Mouse (Mus musculus) small intestine, adult 2 months (tissue): Measurements from ENCODE around the gene Spout1. TPM values are rescaled to one million over a fixed set of nuclear protein-coding genes. Genes with fewer than 3 reads are reported as not detected.
"Not testable (repeated sequence)": the region's sequence is repeated elsewhere in the genome, so short reads cannot be mapped to it uniquely, and the experiment has no call there.

ENCODE experiments used
- H3K27ac ChIP-seq: fragments of 200-500 bp; 2 replicates; pipeline ENCODE4 v1.5.1; 2012; ENCODE audit warnings: low read depth, low read length, control low read depth, inconsistent platforms; ENCODE audit not compliant: insufficient read depth
- H3K27me3 ChIP-seq: fragments of 200-500 bp; 2 replicates; pipeline ENCODE4 v1.6.1; 2012; ENCODE audit warnings: mild to moderate bottlenecking, moderate library complexity, low read length, inconsistent platforms; ENCODE audit not compliant: control insufficient read depth, insufficient read depth
- H3K36me3 ChIP-seq: fragments of 200-500 bp; 2 replicates; pipeline ENCODE4 v1.6.1; 2012; ENCODE audit warnings: mild to moderate bottlenecking, low read length, control low read depth, inconsistent platforms; ENCODE audit not compliant: control insufficient read depth, insufficient read depth
- H3K4me1 ChIP-seq: fragments of 200-500 bp; 2 replicates; pipeline ENCODE4 v1.6.1; 2012; ENCODE audit warnings: low read length, inconsistent platforms, mixed read lengths; ENCODE audit not compliant: control insufficient read depth, insufficient read depth, insufficient read length
- H3K4me3 ChIP-seq: fragments of 200-500 bp; 2 replicates; pipeline ENCODE4 v1.5.1; 2012; ENCODE audit warnings: low read depth, mild to moderate bottlenecking, control low read depth, inconsistent platforms, low read length, moderate library complexity
- CTCF ChIP-seq: fragments of 200-500 bp; IDR thresholded peaks from 2 replicates; pipeline ENCODE4 v1.5.1; 2012; ENCODE audit warnings: low read depth, mild to moderate bottlenecking, control low read depth, inconsistent platforms, low read length, moderate library complexity, mixed read lengths; ENCODE audit not compliant: insufficient replicate concordance, insufficient read length; ENCODE audit errors: extremely low read depth
- POLR2A ChIP-seq: fragments of 200-500 bp; IDR thresholded peaks from 2 replicates; pipeline ENCODE4 v1.6.1; 2012; ENCODE audit warnings: low read depth, mild to moderate bottlenecking, control low read depth, inconsistent platforms, low read length, moderate library complexity
- WGBS: fragments of 180-500 bp; shearing (Covaris S2); methylation state at CpG from one replicate; pipeline ENCODE4 v1.1.7; 2018; 5-methylcytosine and 5-hydroxymethylcytosine counted together
- polyA plus RNA-seq: library from polyadenylated mRNA; depleted of rRNA; stranded (reverse); fragments of >200 nt; gene quantifications from 2 replicates; pipeline ENCODE4 v1.2.3, GENCODE M21; 2012

Gene Spout1
- polyA plus RNA-seq, 1 experiment: 16.8 TPM

GRCm38 (mm10) chr2:30166677-30167076 is 11.6 kb downstream of the Spout1 start:
- TF ChIP-seq POLR2A (no peak), CTCF (no peak)
- no peaks in the 10 kb centered on the region for H3K27me3 ChIP-seq
- WGBS: 65% methylated on average over 4 of the region's 4 CpGs
- no peaks in the 10 kb centered on the region for H3K4me1 ChIP-seq
- H3K36me3 ChIP-seq: no peaks in the 10 kb centered on the region
- H3K27ac ChIP-seq: no peak overlapping the region
- no peak overlapping the region for H3K4me3 ChIP-seq

GRCm38 (mm10) chr2:30164340-30164932 is 13.8 kb downstream of the Spout1 start:
- no peaks in the 10 kb centered on the region for H3K4me1 ChIP-seq
- no peak for TF ChIP-seq CTCF
- TF ChIP-seq POLR2A: no peak
- H3K36me3 ChIP-seq: no peaks in the 10 kb centered on the region
- H3K4me3 ChIP-seq: no peak overlapping the region
- WGBS: 44% methylated on average over 9 of the region's 9 CpGs
- H3K27me3 ChIP-seq: no peaks in the 10 kb centered on the region
- H3K27ac ChIP-seq: no peak overlapping the region

GRCm38 (mm10) chr2:30161809-30162208 is 16.4 kb downstream of the Spout1 start:
- H3K27me3 ChIP-seq: no peaks in the 10 kb centered on the region
- H3K27ac ChIP-seq: no peak overlapping the region
- no peaks in the 10 kb centered on the region for H3K36me3 ChIP-seq
- TF ChIP-seq POLR2A (no peak), CTCF (no peak)
- no peaks in the 10 kb centered on the region for H3K4me1 ChIP-seq
- H3K4me3 ChIP-seq: no peak overlapping the region

- whole genome bisulfite sequencing: 82% methylated on average over 7 of the region's 10 CpGs
- not testable (repeated sequence) for H3K27ac ChIP-seq, H3K27me3 ChIP-seq, H3K36me3 ChIP-seq, H3K4me3 ChIP-seq, H3K4me1 ChIP-seq
Observed at GRCm38 (mm10) chr2:30159871-30160270, 18.4 kb downstream of the Spout1 start.

GRCm38 (mm10) chr2:30152616-30153015 is 25.6 kb downstream of the Spout1 start:
- WGBS: 66% methylated on average over 8 of the region's 8 CpGs
- Histone ChIP-seq H3K27ac (no peak overlapping the region), H3K4me1 (no peaks in the 10 kb centered on the region), H3K4me3 (no peak overlapping the region), H3K27me3 (no peaks in the 10 kb centered on the region), H3K36me3 (peaks cover 32% of the 10 kb centered on the region)
- TF ChIP-seq POLR2A (no peak), CTCF (no peak)

GRCm38 (mm10) chr2:30151840-30152239 is 26.4 kb downstream of the Spout1 start:
- H3K27ac ChIP-seq: no peak overlapping the region
- no peaks in the 10 kb centered on the region for H3K27me3 ChIP-seq
- H3K4me1 ChIP-seq: no peaks in the 10 kb centered on the region
- H3K4me3 ChIP-seq: no peak overlapping the region
- no peak for TF ChIP-seq CTCF
- TF ChIP-seq POLR2A: no peak
- WGBS: 65% methylated on average over 11 of the region's 11 CpGs
- H3K36me3 ChIP-seq: peaks cover 40% of the 10 kb centered on the region

- Histone ChIP-seq H3K4me3 (no peak overlapping the region), H3K27me3 (no peaks in the 10 kb centered on the region), H3K36me3 (peaks cover 71% of the 10 kb centered on the region), H3K27ac (no peak overlapping the region), H3K4me1 (no peaks in the 10 kb centered on the region; the same call in 1 of the 2 replicates)
- no peak for TF ChIP-seq CTCF
- no peak for TF ChIP-seq POLR2A
- 85% methylated on average over 4 of the region's 4 CpGs for WGBS
Observed at GRCm38 (mm10) chr2:30147466-30147865, 30.8 kb downstream of the Spout1 start.

- peaks cover 79% of the 10 kb centered on the region for H3K36me3 ChIP-seq
- H3K4me3 ChIP-seq: no peak overlapping the region
- WGBS: 79% methylated on average over 4 of the region's 4 CpGs
Observed at GRCm38 (mm10) chr2:30144436-30144835, 33.8 kb downstream of the Spout1 start.

GRCm38 (mm10) chr2:30140021-30140420 is 38.2 kb downstream of the Spout1 start:
- WGBS: 86% methylated on average over 4 of the region's 4 CpGs
- not testable (repeated sequence) for H3K27me3 ChIP-seq, H3K27ac ChIP-seq, H3K4me3 ChIP-seq
- Histone ChIP-seq H3K36me3 (peaks cover 65% of the 10 kb centered on the region), H3K4me1 (peaks cover 14% of the 10 kb centered on the region)

More at GRCm38 (mm10) chr2:30144436-30144835, 33.8 kb downstream of the Spout1 start:
- Histone ChIP-seq H3K27ac (no peak overlapping the region), H3K27me3 (no peaks in the 10 kb centered on the region), H3K4me1 (no peaks in the 10 kb centered on the region; the same call in 1 of the 2 replicates)
- TF ChIP-seq POLR2A (no peak), CTCF (no peak)
